Mouse (Mus musculus): ENCODE measurements around the gene Creb3l2. TPM values are rescaled to one million over a fixed set of nuclear protein-coding genes. Genes with fewer than 3 reads are reported as not detected.
"Not testable (repeated sequence)": the region's sequence is repeated elsewhere in the genome, so short reads cannot be mapped to it uniquely, and the experiment has no call there.

Creb3l2 gene
- polyA plus RNA-seq, 1 experiment from 2014 or later: 9.4 TPM

- peak overlapping the region; percentile 60; the same call in 1 of the 2 replicates for H3K4me2 ChIP-seq (replicated peaks)
- not testable (repeated sequence) for H3K36me3 ChIP-seq; H3K27me3 ChIP-seq (replicated peaks); H3K4me1 ChIP-seq; H3K9ac ChIP-seq; H3K27ac ChIP-seq; H3K4me3 ChIP-seq; H3K9me3 ChIP-seq
- ATAC-seq (ENCODE audit: low FRiP score, low read depth): peak; percentile 93
- under 1% methylated on average over 7 of the region's 25 CpGs for WGBS
Observed at GRCm38 (mm10) chr6:37463517-37464482, 21.9 kb upstream of the Creb3l2 start.

DNA sequence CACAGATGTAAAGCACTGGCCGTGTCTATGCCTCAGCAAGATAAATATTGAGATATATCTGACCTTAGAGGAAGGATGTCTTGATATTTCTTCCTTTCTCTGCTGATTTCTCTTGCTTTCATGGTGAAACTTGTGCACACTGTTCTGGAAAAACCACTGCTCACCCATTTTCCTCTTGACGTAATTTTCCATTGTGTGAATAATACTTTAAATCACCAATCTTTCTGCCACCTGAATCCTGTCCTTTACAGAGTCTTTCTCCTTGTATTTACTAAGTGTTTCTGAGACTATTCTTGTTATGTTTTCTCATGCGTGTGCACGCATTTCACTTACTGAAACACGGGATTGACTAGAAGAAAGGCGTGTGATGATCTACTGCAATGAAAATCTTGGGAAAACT is 18.7 kb upstream of the Creb3l2 start:
- Histone ChIP-seq H3K27ac (no peak overlapping the region), H3K9ac (no peak overlapping the region), H3K4me3 (no peak overlapping the region), H3K9me3 (no peaks in the 10 kb centered on the region), H3K4me2 (replicated peaks) (no peak overlapping the region), H3K36me3 (no peaks in the 10 kb centered on the region), H3K27me3 (replicated peaks) (no peaks in the 10 kb centered on the region), H3K4me1 (no peaks in the 10 kb centered on the region)
- ATAC-seq (ENCODE audit: low FRiP score, low read depth): no peak
- WGBS: 91% methylated on average over 6 of the region's 6 CpGs

DNA sequence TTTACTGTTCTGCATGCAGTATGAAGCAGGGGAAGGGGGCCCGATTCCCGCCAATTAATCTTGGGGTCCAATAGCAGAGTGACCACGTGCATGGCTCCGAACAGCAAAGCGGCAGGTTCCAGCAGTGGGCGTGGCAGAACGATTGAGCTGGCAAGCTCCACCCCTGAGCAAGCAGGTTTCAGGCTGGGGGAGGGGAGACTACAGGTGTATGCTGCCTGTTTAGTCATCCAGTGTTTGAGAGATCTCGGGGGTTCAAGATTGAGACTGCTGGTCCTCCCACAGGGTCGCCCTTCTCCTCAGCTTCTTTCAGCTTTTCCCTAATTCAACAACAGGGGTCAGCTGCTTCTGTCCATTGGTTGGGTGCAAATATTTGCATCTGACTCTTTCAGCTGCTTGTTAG is 17.7 kb upstream of the Creb3l2 start:
- 52% methylated on average over 9 of the region's 9 CpGs for WGBS
- not testable (repeated sequence) for H3K9me3 ChIP-seq; H3K4me3 ChIP-seq; H3K4me1 ChIP-seq; H3K9ac ChIP-seq; H3K27ac ChIP-seq; ATAC-seq (ENCODE audit: low FRiP score, low read depth); H3K4me2 ChIP-seq (replicated peaks); H3K27me3 ChIP-seq (replicated peaks); H3K36me3 ChIP-seq

GRCm38 (mm10) chr6:37457990-37458655 is 16.2 kb upstream of the Creb3l2 start:
- Histone ChIP-seq H3K4me1 (no peaks in the 10 kb centered on the region), H3K4me3 (no peak overlapping the region), H3K4me2 (replicated peaks) (no peak overlapping the region), H3K9ac (no peak overlapping the region), H3K36me3 (no peaks in the 10 kb centered on the region), H3K27me3 (replicated peaks) (no peaks in the 10 kb centered on the region), H3K27ac (no peak overlapping the region), H3K9me3 (no peaks in the 10 kb centered on the region)
- ATAC-seq (ENCODE audit: low FRiP score, low read depth): no peak
- 45% methylated on average over 10 of the region's 10 CpGs for WGBS

DNA sequence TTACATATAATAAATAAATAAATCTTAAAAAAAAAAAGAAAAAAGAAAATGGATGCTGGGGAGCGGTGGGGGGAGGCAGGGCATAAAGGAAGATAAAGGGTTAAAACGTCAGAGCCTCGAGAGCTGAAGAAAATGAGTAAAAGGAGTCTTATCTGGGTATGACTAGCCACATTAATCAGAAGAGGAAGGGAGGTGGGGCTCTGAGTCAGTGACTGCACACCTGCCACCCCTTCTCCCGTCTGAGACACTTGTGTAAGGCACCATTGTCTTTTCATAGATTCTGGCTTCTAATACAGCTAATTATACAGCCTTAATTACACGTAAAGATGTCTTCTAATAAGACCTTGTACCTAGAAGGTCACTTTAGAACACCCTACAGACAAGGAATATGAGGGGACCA is 13.6 kb upstream of the Creb3l2 start:
- Histone ChIP-seq H3K9me3 (no peaks in the 10 kb centered on the region), H3K4me3 (no peak overlapping the region), H3K4me1 (no peaks in the 10 kb centered on the region), H3K27ac (no peak overlapping the region), H3K27me3 (replicated peaks) (no peaks in the 10 kb centered on the region), H3K36me3 (no peaks in the 10 kb centered on the region), H3K9ac (no peak overlapping the region), H3K4me2 (replicated peaks) (no peak overlapping the region)
- 76% methylated on average over 5 of the region's 5 CpGs for WGBS
- no peak for ATAC-seq (ENCODE audit: low FRiP score, low read depth)

DNA sequence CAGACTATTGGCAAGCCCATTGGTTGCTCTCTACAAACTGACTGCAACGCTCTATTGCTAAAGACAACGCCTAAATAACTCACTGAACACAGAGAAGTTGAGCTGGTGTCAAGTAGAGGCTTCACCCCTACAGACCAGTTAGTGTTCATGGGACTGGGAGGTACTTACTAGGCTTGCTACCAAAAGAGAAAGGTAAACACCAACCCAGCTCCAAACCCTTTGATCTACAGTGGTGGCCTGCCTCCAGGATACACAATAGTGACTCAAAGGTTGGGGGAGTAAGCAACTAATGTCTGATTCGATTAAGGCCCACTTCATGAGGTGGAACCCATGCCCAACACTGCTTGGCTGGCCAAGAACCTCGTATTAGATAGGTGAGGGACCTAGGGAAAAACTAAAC is 11.1 kb upstream of the Creb3l2 start:
- Histone ChIP-seq H3K9ac (no peak overlapping the region), H3K27me3 (replicated peaks) (no peaks in the 10 kb centered on the region), H3K36me3 (no peaks in the 10 kb centered on the region), H3K27ac (no peak overlapping the region), H3K4me2 (replicated peaks) (no peak overlapping the region), H3K9me3 (no peaks in the 10 kb centered on the region), H3K4me3 (no peak overlapping the region), H3K4me1 (no peaks in the 10 kb centered on the region)
- 82% methylated on average over 4 of the region's 4 CpGs for whole genome bisulfite sequencing
- no peak for ATAC-seq (ENCODE audit: low FRiP score, low read depth)

DNA sequence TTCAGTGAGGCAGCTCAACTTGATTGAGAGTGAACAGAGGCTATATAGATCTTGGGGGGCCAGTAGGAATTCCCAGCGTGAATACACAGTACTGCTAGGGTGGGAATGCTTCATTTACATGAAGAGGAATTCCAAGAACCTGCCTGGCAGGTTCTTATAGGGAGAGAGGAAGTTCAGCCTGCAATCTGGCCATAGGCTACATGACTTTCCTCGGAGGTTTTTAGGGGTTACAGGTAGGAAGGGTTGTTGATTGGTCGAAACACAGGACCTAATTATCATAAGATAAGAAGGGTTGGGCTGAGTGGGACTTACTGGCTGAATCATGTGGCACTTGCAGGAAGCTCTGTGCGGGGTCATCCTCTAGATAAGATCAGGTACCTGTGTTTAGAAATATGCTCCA is 9.7 kb upstream of the Creb3l2 start:
- no peak overlapping the region for H3K4me3 ChIP-seq
- no peaks in the 10 kb centered on the region for H3K27me3 ChIP-seq (replicated peaks)
- no peaks in the 10 kb centered on the region for H3K36me3 ChIP-seq
- H3K9me3 ChIP-seq: no peaks in the 10 kb centered on the region
- no peak for ATAC-seq (ENCODE audit: low FRiP score, low read depth)
- H3K4me1 ChIP-seq: no peaks in the 10 kb centered on the region
- H3K27ac ChIP-seq: no peak overlapping the region
- no peak overlapping the region for H3K4me2 ChIP-seq (replicated peaks)
- no peak overlapping the region for H3K9ac ChIP-seq
- 63% methylated on average over 4 of the region's 4 CpGs for WGBS

DNA sequence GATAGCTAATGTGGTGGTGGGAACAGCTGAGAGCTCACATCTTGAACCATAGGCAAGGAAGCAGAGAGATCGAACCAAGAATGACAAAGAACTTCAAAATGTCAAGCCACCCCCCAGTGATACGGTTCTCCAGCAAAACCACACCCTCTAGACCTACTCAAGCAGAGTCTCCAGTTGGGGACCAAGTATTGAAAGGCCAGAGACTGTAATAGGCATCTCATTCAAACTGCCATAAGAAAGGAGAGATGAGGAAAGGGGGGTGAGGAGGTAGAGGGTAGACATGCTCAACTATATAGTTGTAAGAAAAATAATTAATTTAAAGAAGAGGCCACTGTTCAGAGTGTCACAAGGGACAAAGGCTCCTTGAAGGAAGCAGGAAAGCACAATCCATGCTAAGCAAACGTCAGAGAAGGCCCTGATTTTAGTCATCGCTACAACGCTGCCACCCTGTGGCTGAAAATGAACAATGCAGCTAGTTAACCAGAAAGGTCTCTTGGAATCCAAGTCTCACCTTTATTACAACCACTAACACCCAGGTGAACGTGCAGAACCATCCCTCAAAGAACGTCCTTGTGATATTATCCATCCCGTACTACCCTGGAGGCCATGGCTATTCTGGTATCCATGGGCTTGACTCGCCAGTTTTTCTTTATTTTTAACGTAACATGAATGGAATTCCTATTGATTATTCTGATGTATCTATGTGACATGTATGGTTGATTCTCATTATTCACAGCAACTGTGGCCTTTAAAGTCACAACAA is 5.9 kb upstream of the Creb3l2 start:
- ATAC-seq (ENCODE audit: low FRiP score, low read depth): peak; percentile 43
- Histone ChIP-seq H3K4me3 (no peak overlapping the region), H3K4me1 (peaks cover 1% of the 10 kb centered on the region; the same call in 1 of the 2 replicates), H3K9ac (no peak overlapping the region), H3K27ac (no peak overlapping the region), H3K36me3 (no peaks in the 10 kb centered on the region), H3K9me3 (0 out of 2 replicates have a peak, but pooled peaks cover 4% of the 10 kb centered on the region), H3K4me2 (replicated peaks) (no peak overlapping the region), H3K27me3 (replicated peaks) (no peaks in the 10 kb centered on the region)
- WGBS: 29% methylated on average over 10 of the region's 10 CpGs

DNA sequence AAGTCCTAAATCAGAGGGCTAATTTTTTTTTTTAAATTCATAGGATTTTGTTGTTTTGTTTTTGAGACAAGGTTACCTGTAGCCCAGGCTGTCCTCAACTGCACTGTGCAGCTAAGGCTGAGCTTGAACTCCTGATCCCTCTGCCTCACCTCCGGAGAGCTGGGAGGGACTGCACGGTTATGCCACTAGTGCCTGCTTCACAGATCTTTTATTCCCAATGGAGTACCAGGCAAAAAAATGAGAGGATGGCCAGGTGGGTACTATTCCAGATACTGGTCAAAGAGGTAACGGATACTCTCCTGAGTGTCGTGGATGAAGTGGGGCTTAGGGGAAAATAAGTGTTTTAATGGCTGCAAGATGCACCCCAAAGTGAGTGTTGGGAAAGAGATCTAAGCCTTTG is 835 bp upstream of the Creb3l2 start:
- Histone ChIP-seq H3K36me3 (no peaks in the 10 kb centered on the region), H3K27me3 (replicated peaks) (no peaks in the 10 kb centered on the region), H3K9ac (peak overlapping the region; percentile 36; the same call in 1 of the 2 replicates), H3K9me3 (0 out of 2 replicates have a peak, but pooled peaks cover 4% of the 10 kb centered on the region), H3K4me3 (peak overlapping the region; percentile 77), H3K27ac (no peak overlapping the region), H3K4me2 (replicated peaks) (peak overlapping the region; percentile 57), H3K4me1 (peaks cover 8% of the 10 kb centered on the region; the same call in 1 of the 2 replicates)
- 51% methylated on average over 4 of the region's 4 CpGs for WGBS
- ATAC-seq (ENCODE audit: low FRiP score, low read depth): no peak

GRCm38 (mm10) chr6:37441251-37442011 is 515 bp downstream of the Creb3l2 start:
- Histone ChIP-seq H3K4me1 (peaks cover 8% of the 10 kb centered on the region; the same call in 1 of the 2 replicates), H3K9ac (peak overlapping the region; percentile 79), H3K27me3 (replicated peaks) (no peaks in the 10 kb centered on the region), H3K4me3 (peak overlapping the region; percentile 77), H3K9me3 (0 out of 2 replicates have a peak, but pooled peaks cover 4% of the 10 kb centered on the region), H3K36me3 (no peaks in the 10 kb centered on the region), H3K27ac (0 out of 2 replicates have a peak overlapping the region, but pooled peaks have one; percentile 42), H3K4me2 (replicated peaks) (peak overlapping the region; percentile 90)
- ATAC-seq (ENCODE audit: low FRiP score, low read depth): peak; percentile 69
- WGBS: 1% methylated on average over 40 of the region's 40 CpGs

DNA sequence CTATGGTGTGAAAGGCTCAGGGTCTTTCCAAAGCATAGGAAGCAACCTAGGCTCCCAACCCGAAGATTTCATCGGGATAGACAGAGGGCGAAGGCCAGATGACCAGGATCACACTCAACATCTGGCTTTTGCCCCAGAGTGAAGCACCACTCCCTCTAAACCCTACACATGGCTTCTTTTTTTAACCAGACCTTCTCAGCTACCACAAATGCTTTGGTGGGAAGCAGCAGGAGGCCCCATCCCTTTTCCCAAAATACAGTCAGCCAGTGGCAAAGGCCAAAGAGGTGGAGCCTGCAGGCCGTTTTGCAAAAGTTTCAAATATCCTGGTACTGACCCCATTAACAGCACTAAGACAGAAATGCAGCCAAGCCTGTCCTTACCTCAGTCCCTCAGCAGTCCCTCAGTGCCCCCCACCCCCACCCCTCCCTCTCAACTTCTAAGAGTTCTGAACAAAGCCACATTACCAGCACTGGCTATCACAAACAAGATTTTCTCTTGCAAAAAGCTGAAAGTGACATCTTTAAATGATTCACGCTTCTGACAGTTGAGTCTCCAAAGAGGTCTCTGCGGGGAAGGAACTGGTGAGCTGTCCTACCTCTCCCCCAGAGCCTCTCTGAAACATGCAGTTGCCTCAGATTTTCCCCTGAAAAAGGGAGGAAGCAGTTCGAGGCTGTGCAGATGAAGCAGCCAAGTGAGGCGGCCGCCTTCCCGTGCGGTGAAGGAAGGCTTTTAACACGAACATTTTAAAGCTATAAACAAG is 1.3 kb downstream of the Creb3l2 start:
- H3K27ac ChIP-seq: no peak overlapping the region
- WGBS: 15% methylated on average over 12 of the region's 12 CpGs

More for the DNA sequence above, 1.3 kb downstream of the Creb3l2 start:
- no peak for ATAC-seq (ENCODE audit: low FRiP score, low read depth)
- Histone ChIP-seq H3K4me3 (peak overlapping the region; percentile 77), H3K9me3 (0 out of 2 replicates have a peak, but pooled peaks cover 4% of the 10 kb centered on the region), H3K27me3 (replicated peaks) (no peaks in the 10 kb centered on the region), H3K4me1 (peaks cover 8% of the 10 kb centered on the region; the same call in 1 of the 2 replicates), H3K4me2 (replicated peaks) (peak overlapping the region; percentile 90), H3K9ac (peak overlapping the region; percentile 79; the same call in 1 of the 2 replicates), H3K36me3 (no peaks in the 10 kb centered on the region)

Data from neural tube, embryonic 12.5 days (tissue).